Mouse (Mus musculus) CH12.LX (cell line): ENCODE results near the gene Kalrn. TPM values are rescaled to one million over a fixed set of nuclear protein-coding genes. Genes with fewer than 3 reads are reported as not detected.
A peak's percentile ranks its signal among the peaks of the same experiment; 100 is the strongest.

Experiments
- DNase-seq: peaks from one replicate; pipeline ENCODE4 v3.0.0-alpha.2; 2013; ENCODE audit errors: extremely low read depth
- H3K27ac ChIP-seq: 2 replicates; pipeline ENCODE4 v1.5.1; 2012; ENCODE audit warnings: low read depth, mild to moderate bottlenecking, control low read depth, moderate library complexity; ENCODE audit not compliant: insufficient read depth
- H3K27me3 ChIP-seq: replicated peaks from 2 replicates; pipeline ENCODE3; 2012; ENCODE audit warnings: inconsistent platforms
- H3K36me3 ChIP-seq, 2 experiments: replicated peaks in 1 of 2; 2 replicates each; pipeline versions ENCODE3 to v1.6.1; 2012; ENCODE audit warnings: inconsistent platforms in 1 of 2, low read length in 1 of 2, mild to moderate bottlenecking in 1 of 2, mixed read lengths in 1 of 2, moderate library complexity in 1 of 2; ENCODE audit not compliant: control insufficient read depth in 1 of 2, insufficient read depth in 1 of 2
- H3K4me1 ChIP-seq, 2 experiments: 2 replicates each; pipeline ENCODE4 v1.6.1; 2012; ENCODE audit warnings: inconsistent platforms in 1 of 2, moderate library complexity in 1 of 2; ENCODE audit not compliant: insufficient read depth in 2 of 2, control insufficient read depth in 1 of 2
- H3K4me2 ChIP-seq: 2 replicates; pipeline ENCODE4 v1.6.1; 2012; ENCODE audit warnings: low read depth, mild to moderate bottlenecking, control low read depth; ENCODE audit not compliant: poor library complexity, insufficient read depth, severe bottlenecking
- H3K4me3 ChIP-seq, 3 experiments: fragments of 150-350 bp in 1 of 3; sonication (generic) in 1 of 3; replicated peaks in 1 of 3; 2 replicates each; pipeline versions ENCODE3 to v1.5.1; 2011 to 2012; ENCODE audit warnings: low read depth in 2 of 3, low read length in 2 of 3, mild to moderate bottlenecking in 2 of 3, moderate library complexity in 2 of 3, control low read depth in 1 of 3, improper control_type of control experiment in 1 of 3, inconsistent platforms in 1 of 3, mixed read lengths in 1 of 3; ENCODE audit not compliant: poor library complexity in 1 of 3
- H3K79me2 ChIP-seq: replicated peaks from 2 replicates; pipeline ENCODE4 v1.6.1; 2012; ENCODE audit warnings: mild to moderate bottlenecking, moderate library complexity; ENCODE audit not compliant: control insufficient read depth, poor library complexity, insufficient read depth, severe bottlenecking; ENCODE audit errors: extremely low read depth
- H3K9ac ChIP-seq: 2 replicates; pipeline ENCODE4 v1.6.1; 2012; ENCODE audit warnings: low read depth, mild to moderate bottlenecking, control low read depth, moderate library complexity; ENCODE audit not compliant: insufficient read depth
- H3K9me3 ChIP-seq: replicated peaks from 2 replicates; pipeline ENCODE3; 2012; ENCODE audit warnings: low read length, inconsistent platforms, mixed read lengths
- CHD1 ChIP-seq: IDR thresholded peaks from 2 replicates; pipeline ENCODE4 v1.6.1; 2012; ENCODE audit warnings: low read depth, low read length, improper control_type of control experiment, inconsistent platforms
- CTCF ChIP-seq, 2 experiments: IDR thresholded peaks in 1 of 2; conservative IDR thresholded peaks in 1 of 2; 2 replicates each; pipeline ENCODE4 v1.5.1; 2011 to 2012; ENCODE audit warnings: low read depth in 2 of 2, low read length in 2 of 2, improper control_type of control experiment in 1 of 2, inconsistent platforms in 1 of 2, mild to moderate bottlenecking in 1 of 2, moderate library complexity in 1 of 2
- EP300 ChIP-seq: IDR thresholded peaks from 2 replicates; pipeline ENCODE4 v1.6.1; 2011; ENCODE audit warnings: low read length, improper control_type of control experiment
- GABPA ChIP-seq: IDR thresholded peaks from 2 replicates; pipeline ENCODE4 v1.6.1; 2012; ENCODE audit warnings: low read depth, low read length, improper control_type of control experiment, inconsistent platforms; ENCODE audit not compliant: insufficient replicate concordance
- HCFC1 ChIP-seq: IDR thresholded peaks from 2 replicates; pipeline ENCODE4 v1.6.1; 2012; ENCODE audit warnings: low read depth, mild to moderate bottlenecking, inconsistent platforms, low read length, improper control_type of control experiment
- JUN ChIP-seq: IDR thresholded peaks from 2 replicates; pipeline ENCODE4 v1.6.1; 2011; ENCODE audit warnings: low read depth, mild to moderate bottlenecking, low read length, improper control_type of control experiment, moderate library complexity; ENCODE audit not compliant: insufficient read depth
- JUND ChIP-seq: conservative IDR thresholded peaks from 2 replicates; pipeline ENCODE4 v1.6.1; 2011; ENCODE audit warnings: low read depth, low read length, improper control_type of control experiment
- MAFK ChIP-seq: IDR thresholded peaks from 2 replicates; pipeline ENCODE4 v1.6.1; 2011; ENCODE audit warnings: low read length, improper control_type of control experiment; ENCODE audit not compliant: insufficient replicate concordance
- MAX ChIP-seq: IDR thresholded peaks from 2 replicates; pipeline ENCODE4 v1.6.1; 2011; ENCODE audit warnings: low read length, improper control_type of control experiment
- MYC ChIP-seq: IDR thresholded peaks from 2 replicates; pipeline ENCODE4 v1.6.1; 2011; ENCODE audit warnings: low read depth, mild to moderate bottlenecking, improper control_type of control experiment, low read length
- NRF1 ChIP-seq: IDR thresholded peaks from 2 replicates; pipeline ENCODE4 v1.6.1; 2014; ENCODE audit warnings: low read depth, mild to moderate bottlenecking, inconsistent platforms, low read length, improper control_type of control experiment, moderate library complexity
- PAX5 ChIP-seq: IDR thresholded peaks from 2 replicates; pipeline ENCODE4 v1.6.1; 2012; ENCODE audit warnings: low read length, inconsistent platforms, mixed read lengths
- POLR2AphosphoS2 ChIP-seq: IDR thresholded peaks from 2 replicates; pipeline ENCODE4 v1.6.1; 2011; ENCODE audit warnings: low read depth, low read length, improper control_type of control experiment
- RAD21 ChIP-seq: IDR thresholded peaks from 2 replicates; pipeline ENCODE4 v1.6.1; 2011; ENCODE audit warnings: low read depth, mild to moderate bottlenecking, low read length, improper control_type of control experiment, moderate library complexity
- SMC3 ChIP-seq: IDR thresholded peaks from 2 replicates; pipeline ENCODE4 v1.6.1; 2011; ENCODE audit warnings: low read depth, low read length, improper control_type of control experiment
- TBP ChIP-seq: conservative IDR thresholded peaks from 2 replicates; pipeline ENCODE4 v1.6.1; 2011; ENCODE audit warnings: low read depth, low read length, improper control_type of control experiment
- USF2 ChIP-seq: conservative IDR thresholded peaks from 2 replicates; pipeline ENCODE4 v1.6.1; 2011; ENCODE audit warnings: low read depth, low read length, improper control_type of control experiment
- ZC3H11A ChIP-seq: IDR thresholded peaks from 2 replicates; pipeline ENCODE4 v1.6.1; 2012; ENCODE audit warnings: low read depth, mild to moderate bottlenecking, inconsistent platforms, low read length, improper control_type of control experiment
- ZKSCAN1 ChIP-seq: IDR thresholded peaks from 2 replicates; pipeline ENCODE4 v1.6.1; 2012; ENCODE audit warnings: low read depth, inconsistent platforms, low read length, improper control_type of control experiment, borderline replicate concordance
- ZMIZ1 ChIP-seq: IDR thresholded peaks from 2 replicates; pipeline ENCODE4 v1.6.1; 2012; ENCODE audit warnings: low read depth, mild to moderate bottlenecking, inconsistent platforms, low read length, improper control_type of control experiment
- ZNF384 ChIP-seq: IDR thresholded peaks from 2 replicates; pipeline ENCODE4 v1.6.1; 2012; ENCODE audit warnings: low read depth, low read length, improper control_type of control experiment, inconsistent platforms
- dilution Hi-C: fragments of 300-500 bp; cut with MboI; formaldehyde crosslinking; loops from 2 replicates; pipeline ENCODE4 v1.14.3; 2020; ENCODE audit warnings: low sequenced_read_pairs; ENCODE audit not compliant: extremely low pct_unique_long_range_greater_than_20kb, extremely low pct_ligation_motif_present
- in situ Hi-C: fragments of 300-500 bp; cut with MboI; formaldehyde crosslinking; loops from 3 replicates; pipeline ENCODE4 v1.14.3; 2019; ENCODE audit warnings: low sequenced_read_pairs, low pct_ligation_motif_present, low pct_unique_long_range_greater_than_20kb, mixed read lengths
- polyA plus RNA-seq: library from polyadenylated mRNA; unstranded; fragments of >175 nt; gene quantifications from 2 replicates; pipeline ENCODE4 v1.2.1, GENCODE M21; 2012; ENCODE audit warnings: low read depth; ENCODE audit not compliant: insufficient read length
- total RNA-seq, 2 experiments: library from RNA; depleted of rRNA; stranded (reverse); fragments of 300-350 nt in 1 of 2; fragments of >200 nt in 1 of 2; gene quantifications; 2 replicates each; pipeline ENCODE4 v1.2.3; 2012 to 2014

The Kalrn gene
- total and polyA plus RNA-seq, 3 experiments, result 0.08 to 0.09 TPM; not detected in 1

DNA sequence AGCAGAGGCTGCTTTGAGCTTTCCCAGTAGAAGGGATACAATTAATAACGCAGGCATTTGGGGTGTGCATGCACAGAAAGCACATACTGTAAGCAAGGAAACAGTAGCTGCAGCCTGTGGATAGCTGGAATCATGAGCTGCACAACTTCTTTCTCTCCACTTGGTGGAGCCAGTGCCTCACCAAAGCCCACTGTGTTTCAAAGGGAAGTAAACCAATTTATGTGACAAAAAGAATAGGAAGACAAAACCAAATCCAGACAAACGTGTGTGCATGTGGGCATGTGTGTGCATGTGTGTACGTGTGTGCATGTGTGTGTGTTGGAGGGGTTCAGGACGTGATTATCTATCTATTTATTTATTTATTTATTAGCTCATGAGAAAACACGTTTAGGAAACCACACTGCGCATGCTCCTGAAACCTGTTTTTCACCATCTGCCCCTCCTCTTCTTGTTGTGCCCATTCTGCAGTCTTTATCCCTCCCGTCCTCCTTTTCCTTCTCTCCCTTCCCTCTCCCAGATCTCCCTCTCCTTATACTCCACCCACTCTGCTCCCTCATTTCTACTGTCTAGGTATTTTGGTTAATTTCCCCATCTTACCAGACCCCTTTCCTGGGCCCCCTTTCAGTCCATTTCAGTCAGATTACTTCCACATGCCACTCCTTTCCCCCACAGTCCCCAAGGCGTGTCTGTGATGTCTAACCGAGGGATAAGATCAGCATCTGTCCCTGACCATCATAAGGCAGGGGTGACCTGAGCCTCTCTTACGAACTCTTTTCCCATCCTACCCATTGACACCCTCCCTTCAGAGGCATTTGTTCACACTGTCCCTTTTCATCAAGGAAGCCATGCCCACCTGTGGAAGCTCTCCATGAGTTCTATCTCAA is 380.1 kb downstream of the Kalrn start:
- H3K4me3 ChIP-seq, result no peak overlapping the region
- no peaks in the 10 kb centered on the region for H3K4me1 ChIP-seq
- dilution Hi-C loops (no loop called here), in situ Hi-C loops (no loop called here)
- DNase-seq, result peak; percentile 62
- no peak overlapping the region for H3K9ac ChIP-seq
- H3K79me2 ChIP-seq, result no peaks in the 10 kb centered on the region
- TF ChIP-seq ZC3H11A, result peak; percentile 49
- TF ChIP-seq NRF1, result peak; percentile 54
- TF ChIP-seq JUND, result 0 out of 2 replicates have a peak, but pooled peaks have one; percentile 26
- TF ChIP-seq ZKSCAN1, result no peak
- peak; percentile 49 to 97; a peak in 3 of 4 replicates for TF ChIP-seq CTCF (conservative IDR thresholded peaks at IDR 0.05 in 1 of 2, IDR thresholded peaks at IDR 0.05 in 1 of 2; ENCODE audit: low read depth in 2 of 2, low read length in 2 of 2)
- no peak for TF ChIP-seq ZNF384
- TF ChIP-seq SMC3, result peak; percentile 91
- peak; percentile 99 for TF ChIP-seq RAD21
- no peak overlapping the region for H3K4me2 ChIP-seq
- peaks cover 75% of the 10 kb centered on the region for H3K27me3 ChIP-seq
- no peak overlapping the region for H3K27ac ChIP-seq
- H3K9me3 ChIP-seq, result no peaks in the 10 kb centered on the region
- H3K36me3 ChIP-seq, result no peaks in the 10 kb centered on the region

DNA sequence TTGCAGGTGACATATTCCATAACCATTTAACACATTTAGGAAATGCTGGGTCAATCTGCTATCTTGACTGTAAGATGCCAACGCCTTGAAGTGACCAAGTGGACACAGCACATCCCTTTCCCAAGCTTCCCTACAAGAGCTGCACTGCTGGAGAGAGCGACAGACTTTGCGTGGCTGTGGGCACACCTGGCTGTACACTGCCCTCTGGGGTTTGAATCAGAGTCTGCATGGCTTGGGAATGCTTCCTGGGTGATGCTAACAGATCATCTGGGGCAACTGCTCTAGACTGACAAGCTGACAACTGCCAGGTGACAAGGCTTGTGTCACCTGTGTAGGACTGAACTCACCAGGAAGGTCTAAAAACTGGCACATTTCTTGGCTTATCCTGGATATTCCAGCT is 388.6 kb downstream of the Kalrn start:
- dilution Hi-C loops (no loop called here), in situ Hi-C loops (no loop called here)
- Histone ChIP-seq H3K4me2 (no peak overlapping the region), H3K9ac (no peak overlapping the region), H3K79me2 (no peaks in the 10 kb centered on the region), H3K4me3 (no peak overlapping the region), H3K4me1 (no peaks in the 10 kb centered on the region), H3K36me3 (no peaks in the 10 kb centered on the region), H3K9me3 (no peaks in the 10 kb centered on the region), H3K27me3 (peaks cover 85% of the 10 kb centered on the region), H3K27ac (no peak overlapping the region)
- TF ChIP-seq RAD21 (peak; percentile 27), GABPA (no peak), CTCF (conservative IDR thresholded peaks at IDR 0.05 in 1 of 2, IDR thresholded peaks at IDR 0.05 in 1 of 2; ENCODE audit: low read depth in 2 of 2, low read length in 2 of 2) (peak in 1 of 2 experiments; percentile 53; a peak in 2 of 4 replicates), SMC3 (peak; percentile 59)
- no peak for DNase-seq

DNA sequence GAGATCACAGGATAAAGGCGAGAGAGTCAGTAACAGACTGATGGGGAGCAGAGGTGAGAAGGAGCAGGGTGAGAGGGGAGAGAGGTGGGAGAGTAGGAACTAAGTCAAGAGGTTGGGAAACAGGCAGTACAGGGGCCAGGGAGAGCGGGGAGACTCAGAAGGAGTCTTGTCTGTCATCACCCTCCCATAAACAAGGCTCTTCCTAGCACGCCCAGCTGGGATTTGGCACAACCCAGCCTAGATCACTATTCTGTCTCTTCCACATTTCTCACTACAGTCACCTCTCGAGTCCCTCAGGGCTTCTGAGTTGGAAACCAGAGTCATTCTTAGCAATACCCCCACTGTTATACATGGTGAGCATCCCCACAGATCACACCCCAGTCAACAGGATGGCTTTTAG is 390.1 kb downstream of the Kalrn start:
- H3K79me2 ChIP-seq, result no peaks in the 10 kb centered on the region
- DNase-seq, result no peak
- H3K27me3 ChIP-seq, result peaks cover 85% of the 10 kb centered on the region
- H3K27ac ChIP-seq, result no peak overlapping the region
- H3K36me3 ChIP-seq, result no peaks in the 10 kb centered on the region
- no peak overlapping the region for H3K4me2 ChIP-seq
- in situ Hi-C loops (no loop called here), dilution Hi-C loops (no loop called here)
- TF ChIP-seq HCFC1, result no peak
- TF ChIP-seq MAFK, result no peak
- TF ChIP-seq CHD1, result no peak
- TF ChIP-seq POLR2AphosphoS2, result no peak
- no peak for TF ChIP-seq ZKSCAN1
- TF ChIP-seq EP300, result no peak
- TF ChIP-seq PAX5, result no peak
- no peak for TF ChIP-seq ZMIZ1
- no peak for TF ChIP-seq TBP
- no peak for TF ChIP-seq MYC
- no peak for TF ChIP-seq JUND
- no peak for TF ChIP-seq SMC3
- no peak for TF ChIP-seq MAX
- no peak for TF ChIP-seq USF2
- no peak for TF ChIP-seq CTCF (conservative IDR thresholded peaks at IDR 0.05 in 1 of 2, IDR thresholded peaks at IDR 0.05 in 1 of 2; ENCODE audit: low read depth in 2 of 2, low read length in 2 of 2)
- no peak for TF ChIP-seq JUN
- H3K9me3 ChIP-seq, result no peaks in the 10 kb centered on the region
- no peak overlapping the region for H3K4me3 ChIP-seq
- H3K4me1 ChIP-seq, result no peaks in the 10 kb centered on the region
- no peak overlapping the region for H3K9ac ChIP-seq
